9 mouse cellular contexts compared by ENCODE assay signal in genomic region chr3:84337585-84337984, GRCm38 (mm10). TPM values are rescaled to one million over a fixed set of nuclear protein-coding genes. Genes with fewer than 3 reads are reported as not detected.
A peak's percentile ranks its signal among the peaks of the same experiment; 100 is the strongest.
DNase-seq lines count a peak whose midpoint lies in the region; ATAC-seq and TF ChIP-seq lines count a peak whose summit lies in the region.
"Had no signal": no experiment of that assay in that cellular context is flagged by ENCODE, and none has a peak within 500 bp of the region (broad histone marks: within the 10 kb centered on the region; RNA-seq: fewer than 3 reads in every experiment).

No protein-coding gene starts in this region.

- no peak for TF ChIP-seq EP300 in lung, postnatal 0 days (IDR thresholded peaks at IDR 0.05)

- H3K4me2 ChIP-seq in heart, embryonic 15.5 days = peak overlapping the region; percentile 5; the same call in 1 of the 2 replicates
- H3K4me2 ChIP-seq in lung, postnatal 0 days (replicated peaks; ENCODE audit: low read depth, low read length) = peak overlapping the region; percentile 34
- H3K4me2 ChIP-seq: hindbrain, embryonic 14.5 days had no signal

- peaks cover 15% of the 10 kb centered on the region; the same call in 1 of the 2 replicates for H3K27me3 ChIP-seq in heart, embryonic 15.5 days
- H3K27me3 ChIP-seq in lung, postnatal 0 days (replicated peaks; ENCODE audit: insufficient read depth, low read length) = no peaks in the 10 kb centered on the region

- no peak for TF ChIP-seq CTCF in lung, postnatal 0 days (IDR thresholded peaks at IDR 0.05)

- H3K9ac ChIP-seq in heart, embryonic 15.5 days = no peak overlapping the region
- H3K9ac ChIP-seq in lung, postnatal 0 days (replicated peaks; ENCODE audit: low read depth) = no peak overlapping the region
- H3K9ac ChIP-seq: hindbrain, embryonic 14.5 days had no signal

- no peaks in the 10 kb centered on the region for H3K9me3 ChIP-seq in heart, embryonic 15.5 days (replicated peaks)
- H3K9me3 ChIP-seq in lung, postnatal 0 days (ENCODE audit: low read length) = no peaks in the 10 kb centered on the region

- ATAC-seq in heart, embryonic 15.5 days (replicated peaks; ENCODE audit: insufficient number of reproducible peaks, insufficient read depth, low FRiP score, low read depth) = no peak
- peak; percentile 60 for ATAC-seq in lung, postnatal 0 days

- 44% methylated on average over 11 of the region's 11 CpGs for WGBS in heart, embryonic 15.5 days
- WGBS in lung, postnatal 0 days = 28% methylated on average over 10 of the region's 11 CpGs

- H3K4me3 ChIP-seq in heart, embryonic 15.5 days = no peak overlapping the region
- no peak overlapping the region; the same call in 1 of the 2 replicates for H3K4me3 ChIP-seq in lung, postnatal 0 days (ENCODE audit: low read depth, low read length)

- DNase-seq in kidney, postnatal 36 days = peak; percentile 19 to 20
- DNase-seq in kidney, postnatal 4 days = no peak
- peak; percentile 68 for DNase-seq in lung, postnatal 0 days (ENCODE audit: low spot score)
- DNase-seq in thymus, postnatal 25 days = peak; percentile 44
- no peak for DNase-seq in right cerebral cortex, postnatal 36 days (ENCODE audit: low spot score in 2 of 2)
- no peak for DNase-seq in cerebellum, postnatal 14 days
- no peak for DNase-seq in frontal cortex, postnatal 10 days (ENCODE audit: low spot score in 2 of 2)

- peaks cover 13% of the 10 kb centered on the region for H3K4me1 ChIP-seq in heart, embryonic 15.5 days (replicated peaks)
- no peaks in the 10 kb centered on the region for H3K4me1 ChIP-seq in lung, postnatal 0 days (ENCODE audit: insufficient read depth, low read depth, low read length)

- H3K27ac ChIP-seq in heart, embryonic 15.5 days = no peak overlapping the region
- no peak overlapping the region for H3K27ac ChIP-seq in lung, postnatal 0 days (ENCODE audit: low read length)
- H3K27ac ChIP-seq: hindbrain, embryonic 14.5 days had no signal

- no peaks in the 10 kb centered on the region for H3K36me3 ChIP-seq in heart, embryonic 15.5 days
- H3K36me3 ChIP-seq in lung, postnatal 0 days (ENCODE audit: insufficient read depth, low read length) = no peaks in the 10 kb centered on the region

RNA-seq across cellular contexts. Expression of gene Trim2, which starts 30.9 kb away (rescaled TPM):
- 7.9 and 11.9 TPM in 2 replicates for polyA plus RNA-seq in heart, embryonic 15.5 days (2015; fragmentation: Nextera tagmentation; extraction: Ambion mirVana)
- polyA plus RNA-seq in lung, postnatal 0 days (2015; fragmentation: Nextera tagmentation; extraction: Ambion mirVana) = 18.7 and 20.0 TPM in 2 replicates

Comparison
In these comparisons a context has a peak if more than half of its experiments do, and no peak if none do; other contexts are left out.
1. DNase-seq: peak in kidney, postnatal 36 days (2 of 2), lung, postnatal 0 days (single experiment) and thymus, postnatal 25 days (single experiment); none in kidney, postnatal 4 days (0 of 2), right cerebral cortex, postnatal 36 days (0 of 2), cerebellum, postnatal 14 days (0 of 2) and frontal cortex, postnatal 10 days (0 of 2).